Mouse (Mus musculus): ENCODE measurements around the gene Igsf10.
"Not testable (repeated sequence)": the region's sequence is repeated elsewhere in the genome, so short reads cannot be mapped to it uniquely, and the experiment has no call there.

Igsf10 gene

GRCm38 (mm10) chr3:59344065-59344905, at the start of gene Igsf10:
Gene Igsf10, minus strand, starts transcription at chr3:59344394.
- DNase-seq (ENCODE audit: low spot score): peak; percentile 26

GRCm38 (mm10) chr3:59385553-59385952, 41.4 kb upstream of the Igsf10 start:
- DNase-seq (ENCODE audit: low spot score): no peak

- no peak for DNase-seq (ENCODE audit: low spot score)
These were observed 40.8 kb upstream of the Igsf10 start for GRCm38 (mm10) chr3:59385000-59385399.

- no peak for DNase-seq (ENCODE audit: low spot score)
These were observed 40.1 kb upstream of the Igsf10 start for GRCm38 (mm10) chr3:59384321-59384720.

GRCm38 (mm10) chr3:59378791-59379190, 34.6 kb upstream of the Igsf10 start:
- DNase-seq (ENCODE audit: low spot score): not testable (repeated sequence)

- no peak for DNase-seq (ENCODE audit: low spot score)
These were observed 17.7 kb upstream of the Igsf10 start for GRCm38 (mm10) chr3:59361895-59362294.

- DNase-seq (ENCODE audit: low spot score): no peak
These were observed 15.9 kb upstream of the Igsf10 start for GRCm38 (mm10) chr3:59360102-59360501.

GRCm38 (mm10) chr3:59354156-59354555, 10.0 kb upstream of the Igsf10 start:
- DNase-seq (ENCODE audit: low spot score): no peak

GRCm38 (mm10) chr3:59351768-59352167, 7.6 kb upstream of the Igsf10 start:
- DNase-seq (ENCODE audit: low spot score): no peak

- peak; percentile 10 for DNase-seq (ENCODE audit: low spot score)
These were observed 1.2 kb downstream of the Igsf10 start for GRCm38 (mm10) chr3:59343026-59343425.

- DNase-seq (ENCODE audit: low spot score): no peak
These were observed 2.4 kb downstream of the Igsf10 start for GRCm38 (mm10) chr3:59341647-59342427.

GRCm38 (mm10) chr3:59328526-59328925, 15.7 kb downstream of the Igsf10 start:
- no peak for DNase-seq (ENCODE audit: low spot score)

- DNase-seq (ENCODE audit: low spot score): peak; percentile 62
These were observed 22.8 kb downstream of the Igsf10 start for GRCm38 (mm10) chr3:59321278-59321876.

GRCm38 (mm10) chr3:59316077-59316476, 28.1 kb downstream of the Igsf10 start:
- no peak for DNase-seq (ENCODE audit: low spot score)

- DNase-seq (ENCODE audit: low spot score): no peak
These were observed 31.6 kb downstream of the Igsf10 start for GRCm38 (mm10) chr3:59312610-59313009.

- no peak for DNase-seq (ENCODE audit: low spot score)
These were observed 38.7 kb downstream of the Igsf10 start for GRCm38 (mm10) chr3:59305518-59305917.

- no peak for DNase-seq (ENCODE audit: low spot score)
These were observed 39.2 kb downstream of the Igsf10 start for GRCm38 (mm10) chr3:59304944-59305343.

GRCm38 (mm10) chr3:59297653-59298052, 46.5 kb downstream of the Igsf10 start:
- no peak for DNase-seq (ENCODE audit: low spot score)

- no peak for DNase-seq (ENCODE audit: low spot score)
These were observed 47.5 kb downstream of the Igsf10 start for GRCm38 (mm10) chr3:59296563-59297130.

GRCm38 (mm10) chr3:59295699-59296562, 48.3 kb downstream of the Igsf10 start:
- no peak for DNase-seq (ENCODE audit: low spot score)

GRCm38 (mm10) chr3:59293437-59294199, 50.6 kb downstream of the Igsf10 start:
- no peak for DNase-seq (ENCODE audit: low spot score)
